Mouse (Mus musculus): ENCODE data around the gene Txndc2. TPM values are rescaled to one million over a fixed set of nuclear protein-coding genes. Genes with fewer than 3 reads are reported as not detected.

The Txndc2 gene
- polyA plus RNA-seq (2012; rRNA removed), result 0.15 TPM in 1 of 2 replicates, not detected in the other

- TF ChIP-seq CTCF (IDR thresholded peaks at IDR 0.05; ENCODE audit: extremely low read depth, insufficient read depth, low read length) (no peak), POLR2A (IDR thresholded peaks at IDR 0.05; ENCODE audit: extremely low read depth, insufficient read depth, low read length) (no peak)
- no peak within 1 kb of the TSS for H3K4me3 ChIP-seq (ENCODE audit: insufficient read depth, low read length)
- peak within 1 kb of the TSS; percentile 85 for H3K27ac ChIP-seq (ENCODE audit: insufficient read depth, low read length)
- H3K4me1 ChIP-seq (ENCODE audit: control insufficient read depth, insufficient read depth, low read length), result peaks cover 4% of the 10 kb centered on the region; the same call in 1 of the 2 replicates
Observed at GRCm38 (mm10) chr17:65641734-65642218, at the start of gene Txndc2. Txndc2 (minus strand) TSS chr17:65642168.

- TF ChIP-seq POLR2A (IDR thresholded peaks at IDR 0.05; ENCODE audit: extremely low read depth, insufficient read depth, low read length) (no peak), CTCF (IDR thresholded peaks at IDR 0.05; ENCODE audit: extremely low read depth, insufficient read depth, low read length) (no peak)
- H3K27ac ChIP-seq (ENCODE audit: insufficient read depth, low read length), result no peak overlapping the region
- no peak overlapping the region for H3K4me3 ChIP-seq (ENCODE audit: insufficient read depth, low read length)
Observed at GRCm38 (mm10) chr17:65683731-65684130, 41.8 kb upstream of the Txndc2 start.

GRCm38 (mm10) chr17:65683316-65683715, 41.3 kb upstream of the Txndc2 start:
- Histone ChIP-seq H3K4me1 (ENCODE audit: control insufficient read depth, insufficient read depth, low read length) (no peaks in the 10 kb centered on the region; the same call in 1 of the 2 replicates), H3K27ac (ENCODE audit: insufficient read depth, low read length) (no peak overlapping the region), H3K4me3 (ENCODE audit: insufficient read depth, low read length) (no peak overlapping the region)
- TF ChIP-seq CTCF (IDR thresholded peaks at IDR 0.05; ENCODE audit: extremely low read depth, insufficient read depth, low read length) (no peak), POLR2A (IDR thresholded peaks at IDR 0.05; ENCODE audit: extremely low read depth, insufficient read depth, low read length) (no peak)

More at GRCm38 (mm10) chr17:65683731-65684130, 41.8 kb upstream of the Txndc2 start:
- H3K4me1 ChIP-seq (ENCODE audit: control insufficient read depth, insufficient read depth, low read length), result no peaks in the 10 kb centered on the region; the same call in 1 of the 2 replicates

GRCm38 (mm10) chr17:65682071-65682680, 40.2 kb upstream of the Txndc2 start:
- TF ChIP-seq CTCF (IDR thresholded peaks at IDR 0.05; ENCODE audit: extremely low read depth, insufficient read depth, low read length) (no peak), POLR2A (IDR thresholded peaks at IDR 0.05; ENCODE audit: extremely low read depth, insufficient read depth, low read length) (no peak)
- no peak overlapping the region for H3K27ac ChIP-seq (ENCODE audit: insufficient read depth, low read length)
- H3K4me3 ChIP-seq (ENCODE audit: insufficient read depth, low read length), result no peak overlapping the region
- no peaks in the 10 kb centered on the region; the same call in 1 of the 2 replicates for H3K4me1 ChIP-seq (ENCODE audit: control insufficient read depth, insufficient read depth, low read length)

- Histone ChIP-seq H3K27ac (ENCODE audit: insufficient read depth, low read length) (no peak overlapping the region), H3K4me3 (ENCODE audit: insufficient read depth, low read length) (no peak overlapping the region), H3K4me1 (ENCODE audit: control insufficient read depth, insufficient read depth, low read length) (no peaks in the 10 kb centered on the region; the same call in 1 of the 2 replicates)
- TF ChIP-seq POLR2A (IDR thresholded peaks at IDR 0.05; ENCODE audit: extremely low read depth, insufficient read depth, low read length) (no peak), CTCF (IDR thresholded peaks at IDR 0.05; ENCODE audit: extremely low read depth, insufficient read depth, low read length) (no peak)
Observed at GRCm38 (mm10) chr17:65681516-65681915, 39.5 kb upstream of the Txndc2 start.

- Histone ChIP-seq H3K4me1 (ENCODE audit: control insufficient read depth, insufficient read depth, low read length) (no peaks in the 10 kb centered on the region; the same call in 1 of the 2 replicates), H3K4me3 (ENCODE audit: insufficient read depth, low read length) (no peak overlapping the region), H3K27ac (ENCODE audit: insufficient read depth, low read length) (no peak overlapping the region)
- TF ChIP-seq POLR2A (IDR thresholded peaks at IDR 0.05; ENCODE audit: extremely low read depth, insufficient read depth, low read length) (no peak), CTCF (IDR thresholded peaks at IDR 0.05; ENCODE audit: extremely low read depth, insufficient read depth, low read length) (no peak)
Observed at GRCm38 (mm10) chr17:65680801-65681412, 38.9 kb upstream of the Txndc2 start.

- H3K4me3 ChIP-seq (ENCODE audit: insufficient read depth, low read length), result no peak overlapping the region
- no peak for TF ChIP-seq POLR2A (IDR thresholded peaks at IDR 0.05; ENCODE audit: extremely low read depth, insufficient read depth, low read length)
- TF ChIP-seq CTCF (IDR thresholded peaks at IDR 0.05; ENCODE audit: extremely low read depth, insufficient read depth, low read length), result no peak
- H3K27ac ChIP-seq (ENCODE audit: insufficient read depth, low read length), result no peak overlapping the region
- no peaks in the 10 kb centered on the region; the same call in 1 of the 2 replicates for H3K4me1 ChIP-seq (ENCODE audit: control insufficient read depth, insufficient read depth, low read length)
Observed at GRCm38 (mm10) chr17:65679806-65680446, 38.0 kb upstream of the Txndc2 start.

- no peak overlapping the region for H3K27ac ChIP-seq (ENCODE audit: insufficient read depth, low read length)
- no peaks in the 10 kb centered on the region for H3K4me1 ChIP-seq (ENCODE audit: control insufficient read depth, insufficient read depth, low read length)
- no peak overlapping the region for H3K4me3 ChIP-seq (ENCODE audit: insufficient read depth, low read length)
- TF ChIP-seq POLR2A (IDR thresholded peaks at IDR 0.05; ENCODE audit: extremely low read depth, insufficient read depth, low read length), result no peak
- no peak for TF ChIP-seq CTCF (IDR thresholded peaks at IDR 0.05; ENCODE audit: extremely low read depth, insufficient read depth, low read length)
Observed at GRCm38 (mm10) chr17:65677742-65678141, 35.8 kb upstream of the Txndc2 start.

- H3K4me1 ChIP-seq (ENCODE audit: control insufficient read depth, insufficient read depth, low read length), result no peaks in the 10 kb centered on the region
- TF ChIP-seq POLR2A (IDR thresholded peaks at IDR 0.05; ENCODE audit: extremely low read depth, insufficient read depth, low read length) (no peak), CTCF (IDR thresholded peaks at IDR 0.05; ENCODE audit: extremely low read depth, insufficient read depth, low read length) (no peak)
- H3K27ac ChIP-seq (ENCODE audit: insufficient read depth, low read length), result no peak overlapping the region
- H3K4me3 ChIP-seq (ENCODE audit: insufficient read depth, low read length), result no peak overlapping the region
Observed at GRCm38 (mm10) chr17:65676536-65676935, 34.6 kb upstream of the Txndc2 start.
